Mouse (Mus musculus) left cerebral cortex, postnatal 25 days (tissue): Measurements from ENCODE around the gene Hspb3. TPM values are rescaled to one million over a fixed set of nuclear protein-coding genes. Genes with fewer than 3 reads are reported as not detected.

Source experiments
- DNase-seq, 2 experiments: peaks; one replicate each; pipeline ENCODE4 v3.0.0; 2022; ENCODE audit warnings: low spot score in 2 of 2, mixed read lengths in 1 of 2
- intact Hi-C: fragments of 180-260 bp; cut with DNase I; formaldehyde crosslinking; loops from one replicate; pipeline ENCODE4 v1.15.1; 2025
- total RNA-seq, 2 experiments: library from RNA; stranded (reverse); gene quantifications; 2 replicates each; pipeline ENCODE4 v1.2.3; 2021

The Hspb3 gene
- total RNA-seq, 2 experiments from 2014 or later = 8.1 to 9.1 TPM

DNA sequence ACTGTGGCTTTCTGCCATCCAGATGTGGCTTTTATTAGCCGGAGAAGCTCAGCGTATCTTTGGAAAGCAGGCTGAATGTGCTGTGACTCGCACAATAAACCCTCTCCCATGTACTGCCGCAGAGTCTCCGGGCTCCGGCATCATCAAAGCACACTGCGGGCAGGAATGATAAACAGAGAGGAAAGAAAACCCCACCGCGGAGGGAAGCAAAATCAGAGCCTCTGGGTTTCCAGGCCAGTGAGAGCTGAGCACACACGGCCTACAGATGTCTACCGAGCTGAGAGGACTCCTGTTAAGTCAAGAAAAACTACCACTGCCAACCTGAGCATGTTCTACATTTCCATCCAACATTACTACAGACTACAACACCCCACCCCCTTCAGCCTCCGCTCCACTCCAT lies 50.1 kb downstream of the Hspb3 start:
- DNase-seq = no peak
- intact Hi-C loops = loop anchor here (10.0 kb wide), 1 partner anchor 569 kb away; the partner anchor contains the start of gene Gpx8

Other genes with a start within 250 kb of the Hspb3 start
- gene Snx18, start 45.1 kb downstream of the Hspb3 start, total RNA-seq = 10 to 100 TPM; 21.4 to 25.7 TPM
- gene Arl15, start 130.8 kb upstream of the Hspb3 start, total RNA-seq = 10 to 100 TPM; 33.7 to 40.8 TPM